Mouse (Mus musculus): ENCODE data around the gene Ccdc169.
"Not testable (repeated sequence)": the region's sequence is repeated elsewhere in the genome, so short reads cannot be mapped to it uniquely, and the experiment has no call there.

Gene Ccdc169

GRCm38 (mm10) chr3:55195581-55196327, 58.6 kb downstream of the Ccdc169 start:
- DNase-seq (ENCODE audit: low spot score): no peak

GRCm38 (mm10) chr3:55196328-55196710, 59.2 kb downstream of the Ccdc169 start:
- no peak for DNase-seq (ENCODE audit: low spot score)

- DNase-seq (ENCODE audit: low spot score): not testable (repeated sequence)
These were observed 66.5 kb downstream of the Ccdc169 start for GRCm38 (mm10) chr3:55203621-55204020.

- DNase-seq (ENCODE audit: low spot score): no peak
These were observed 69.3 kb downstream of the Ccdc169 start for GRCm38 (mm10) chr3:55206413-55206812.

- no peak for DNase-seq (ENCODE audit: low spot score)
These were observed 70.5 kb downstream of the Ccdc169 start for GRCm38 (mm10) chr3:55207665-55208064.

GRCm38 (mm10) chr3:55212254-55212653, 75.1 kb downstream of the Ccdc169 start:
- DNase-seq (ENCODE audit: low spot score): no peak

- no peak for DNase-seq (ENCODE audit: low spot score)
These were observed 76.6 kb downstream of the Ccdc169 start for GRCm38 (mm10) chr3:55213785-55214184.

- no peak for DNase-seq (ENCODE audit: low spot score)
These were observed 77.3 kb downstream of the Ccdc169 start for GRCm38 (mm10) chr3:55214413-55214812.

- DNase-seq (ENCODE audit: low spot score): no peak
These were observed 85.4 kb downstream of the Ccdc169 start for GRCm38 (mm10) chr3:55222502-55222901.
